Mouse (Mus musculus) forelimb bud, embryonic 11.5 days (tissue): ENCODE results near the gene Trpv1.

Experiments
- DNase-seq: peaks from one replicate; pipeline ENCODE4 v3.0.0-alpha.2; 2012; ENCODE audit warnings: low read depth, low spot score

Trpv1 gene

GRCm38 (mm10) chr11:73233992-73234391 lies at the start of gene Trpv1:
Gene Trpv1 (plus strand): TSS chr11:73234292.
- DNase-seq: no peak

GRCm38 (mm10) chr11:73185872-73186615 lies 48.0 kb upstream of the Trpv1 start:
- DNase-seq: no peak

GRCm38 (mm10) chr11:73187231-73187630 lies 46.9 kb upstream of the Trpv1 start:
- DNase-seq: no peak

GRCm38 (mm10) chr11:73193047-73193446 lies 41.0 kb upstream of the Trpv1 start:
- DNase-seq: no peak

- no peak for DNase-seq
Observed at GRCm38 (mm10) chr11:73194444-73194843, 39.6 kb upstream of the Trpv1 start.

- no peak for DNase-seq
Observed at GRCm38 (mm10) chr11:73198190-73198589, 35.9 kb upstream of the Trpv1 start.

- peak; percentile 82 for DNase-seq
Observed at GRCm38 (mm10) chr11:73198603-73199229, 35.4 kb upstream of the Trpv1 start, which contains the start of gene Ctns. Gene Ctns (minus strand): TSS chr11:73199042.

GRCm38 (mm10) chr11:73199230-73199712 lies 34.8 kb upstream of the Trpv1 start, which contains the start of gene Shpk:
Gene Shpk (plus strand): TSS chr11:73199460.
- DNase-seq: peak; percentile 93

GRCm38 (mm10) chr11:73199879-73200278 lies 34.2 kb upstream of the Trpv1 start:
- DNase-seq: no peak

- no peak for DNase-seq
Observed at GRCm38 (mm10) chr11:73201021-73201420, 33.1 kb upstream of the Trpv1 start.

- no peak for DNase-seq
Observed at GRCm38 (mm10) chr11:73201597-73201996, 32.5 kb upstream of the Trpv1 start.

- DNase-seq: no peak
Observed at GRCm38 (mm10) chr11:73203895-73204294, 30.2 kb upstream of the Trpv1 start.

- no peak for DNase-seq
Observed at GRCm38 (mm10) chr11:73205194-73205593, 28.9 kb upstream of the Trpv1 start.

- no peak for DNase-seq
Observed at GRCm38 (mm10) chr11:73207621-73208020, 26.5 kb upstream of the Trpv1 start.

- no peak for DNase-seq
Observed at GRCm38 (mm10) chr11:73213956-73214355, 20.1 kb upstream of the Trpv1 start.

- no peak for DNase-seq
Observed at GRCm38 (mm10) chr11:73219671-73220070, 14.4 kb upstream of the Trpv1 start.

GRCm38 (mm10) chr11:73220651-73221050 lies 13.4 kb upstream of the Trpv1 start:
- no peak for DNase-seq

- no peak for DNase-seq
Observed at GRCm38 (mm10) chr11:73222846-73223245, 11.2 kb upstream of the Trpv1 start.

- DNase-seq: no peak
Observed at GRCm38 (mm10) chr11:73223966-73224365, 10.1 kb upstream of the Trpv1 start.

GRCm38 (mm10) chr11:73225856-73226255 lies 8.2 kb upstream of the Trpv1 start:
- no peak for DNase-seq

GRCm38 (mm10) chr11:73228881-73229280 lies 5.2 kb upstream of the Trpv1 start:
- DNase-seq: no peak

GRCm38 (mm10) chr11:73230081-73230480 lies 4.0 kb upstream of the Trpv1 start:
- DNase-seq: no peak

GRCm38 (mm10) chr11:73232513-73232912 lies 1.6 kb upstream of the Trpv1 start:
- no peak for DNase-seq
